1 mouse cellular context compared by ENCODE assay signal in the genomic region with DNA sequence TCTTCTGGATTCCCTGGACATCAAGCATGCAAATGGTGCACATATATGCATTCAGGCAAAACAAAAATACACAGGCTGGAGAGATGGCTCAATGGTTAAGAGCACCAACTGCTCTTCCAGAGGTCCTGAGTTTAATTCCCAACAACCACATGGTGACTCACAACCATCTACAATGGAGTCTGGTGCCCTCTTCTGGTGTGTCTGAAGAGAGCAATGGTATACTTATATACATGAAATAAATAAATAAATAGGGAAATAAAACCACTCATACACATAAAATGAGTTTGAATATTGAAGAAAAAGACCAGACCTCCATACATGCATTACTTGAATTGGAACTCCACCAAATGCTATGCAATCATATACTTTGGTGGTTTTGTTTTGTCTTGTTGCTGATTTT.
TF ChIP-seq lines count a peak whose summit lies in the region.

No protein-coding gene starts in this region.

TF ChIP-seq in CH12.LX, 34 proteins besides CTCF, POLR2A, EP300 and RAD21:
- TF ChIP-seq ZMIZ1 (IDR thresholded peaks at IDR 0.05; ENCODE audit: low read depth, low read length) (no peak), MEF2A (IDR thresholded peaks at IDR 0.05; ENCODE audit: borderline replicate concordance, low read depth, low read length) (no peak), HCFC1 (IDR thresholded peaks at IDR 0.05; ENCODE audit: low read depth, low read length) (no peak), JUN (IDR thresholded peaks at IDR 0.05; ENCODE audit: insufficient read depth, low read depth, low read length) (no peak), ELF1 (IDR thresholded peaks at IDR 0.05; ENCODE audit: low read depth, low read length) (no peak), TBP (conservative IDR thresholded peaks at IDR 0.05; ENCODE audit: low read depth, low read length) (no peak), MYC (IDR thresholded peaks at IDR 0.05; ENCODE audit: low read depth, low read length) (no peak), JUND (conservative IDR thresholded peaks at IDR 0.05; ENCODE audit: low read depth, low read length) (no peak), POLR2AphosphoS2 (IDR thresholded peaks at IDR 0.05; ENCODE audit: low read depth, low read length) (no peak), IRF4 (IDR thresholded peaks at IDR 0.05; ENCODE audit: low read depth, low read length) (no peak), KAT2A (IDR thresholded peaks at IDR 0.05; ENCODE audit: insufficient replicate concordance, low read length) (no peak), MAFK (IDR thresholded peaks at IDR 0.05; ENCODE audit: insufficient replicate concordance, low read length) (no peak), USF1 (IDR thresholded peaks at IDR 0.05; ENCODE audit: low read depth, low read length) (no peak), PAX5 (IDR thresholded peaks at IDR 0.05; ENCODE audit: low read length) (no peak)
